Mouse (Mus musculus) kidney, adult 18-20 months (tissue): ENCODE data around the gene Malsu1.

Source experiments
- DNase-seq: peaks from one replicate; pipeline ENCODE4 v3.0.0; 2021

Gene Malsu1

GRCm38 (mm10) chr6:49073304-49074116 is at the start of gene Malsu1:
Gene Malsu1, plus strand, starts transcription at chr6:49073795.
- peak; percentile 97 for DNase-seq

DNA sequence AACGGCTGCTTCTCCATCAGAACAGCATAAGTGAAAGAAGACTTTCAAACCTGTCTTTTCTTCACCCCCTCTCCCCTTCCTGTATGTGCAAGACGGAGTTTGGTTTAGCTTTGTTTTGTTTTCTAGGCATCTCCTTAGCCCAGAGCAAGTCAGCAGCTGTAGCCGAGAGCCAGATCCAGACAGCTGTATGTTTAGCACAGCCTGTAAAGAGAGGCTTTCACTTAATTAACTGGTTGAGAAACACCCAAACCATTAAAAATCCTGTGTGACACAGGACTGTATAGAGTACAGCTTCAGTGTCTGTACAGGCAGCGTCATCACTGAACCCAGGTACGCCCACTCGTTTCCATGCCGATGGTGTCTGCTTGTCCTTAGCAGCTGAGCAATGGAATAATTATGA is 48.3 kb upstream of the Malsu1 start:
- no peak for DNase-seq

DNA sequence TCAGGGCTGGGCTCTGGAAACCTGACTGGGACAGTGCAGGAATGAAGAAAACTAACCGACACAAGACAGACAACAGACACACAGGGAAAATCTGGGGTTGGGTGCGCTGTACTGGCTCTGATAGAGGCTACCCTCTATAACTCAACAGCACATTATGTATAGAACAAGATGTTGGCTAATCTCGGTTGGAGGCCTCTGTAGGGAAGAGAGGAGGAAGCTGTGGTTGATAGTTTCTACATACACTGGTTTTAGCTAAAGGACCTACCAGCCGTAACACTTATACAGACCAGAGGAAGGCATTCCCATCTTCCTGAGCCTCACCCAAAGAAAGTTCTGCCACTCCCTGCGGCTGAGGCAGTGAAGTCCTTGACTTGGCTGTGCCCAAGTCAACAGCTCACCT is 47.1 kb upstream of the Malsu1 start:
- DNase-seq, result no peak

GRCm38 (mm10) chr6:49028019-49028418 is 45.6 kb upstream of the Malsu1 start:
- DNase-seq, result no peak

GRCm38 (mm10) chr6:49028708-49029107 is 44.9 kb upstream of the Malsu1 start:
- no peak for DNase-seq

DNA sequence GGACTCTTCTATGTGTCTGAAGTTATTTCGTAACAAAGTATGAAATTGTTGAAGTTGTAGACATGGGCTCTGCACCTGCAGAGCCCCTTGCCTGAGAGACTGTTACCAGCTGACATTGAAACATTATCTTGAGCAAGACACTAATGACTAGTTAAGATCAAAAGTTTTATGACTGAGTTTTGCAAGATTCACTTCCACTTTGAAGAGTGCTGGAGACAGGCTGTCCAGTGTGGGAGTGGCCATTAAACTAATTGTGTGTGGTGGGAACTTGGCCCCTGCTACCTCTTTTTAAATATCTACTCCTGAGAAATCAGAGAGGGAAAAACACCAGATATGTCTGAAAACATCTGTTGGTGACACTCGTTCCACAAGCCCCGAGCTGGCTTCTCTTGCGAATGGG is 42.4 kb upstream of the Malsu1 start:
- no peak for DNase-seq

GRCm38 (mm10) chr6:49032783-49033182 is 40.8 kb upstream of the Malsu1 start:
- no peak for DNase-seq

GRCm38 (mm10) chr6:49036275-49037267 is 37.0 kb upstream of the Malsu1 start, which contains the start of gene Gpnmb:
Gene Gpnmb, plus strand, starts transcription at chr6:49036546.
- no peak for DNase-seq

DNA sequence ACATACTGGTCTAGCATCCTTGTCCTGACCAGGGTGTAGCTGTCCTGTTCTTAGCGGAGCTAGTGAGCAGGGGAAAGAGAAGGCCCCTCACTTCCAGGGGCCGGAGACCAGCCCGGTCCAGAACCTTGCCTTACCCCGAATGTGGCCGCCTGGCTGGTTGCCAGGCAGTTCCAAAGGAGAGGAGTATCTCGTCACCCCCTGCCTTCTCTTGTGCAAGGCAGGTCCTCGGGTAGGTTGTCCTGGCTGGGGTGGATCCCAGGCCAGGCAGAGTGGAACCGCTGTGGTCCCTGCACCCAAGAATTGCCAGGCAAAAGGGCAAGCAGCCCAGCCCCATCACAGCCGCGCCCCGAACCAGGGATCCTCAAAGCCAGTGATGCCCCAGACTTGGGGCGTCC is 36.3 kb upstream of the Malsu1 start:
- DNase-seq, result no peak

- peak; percentile 54 for DNase-seq
These were observed 34.0 kb upstream of the Malsu1 start for GRCm38 (mm10) chr6:49039470-49040180.

DNA sequence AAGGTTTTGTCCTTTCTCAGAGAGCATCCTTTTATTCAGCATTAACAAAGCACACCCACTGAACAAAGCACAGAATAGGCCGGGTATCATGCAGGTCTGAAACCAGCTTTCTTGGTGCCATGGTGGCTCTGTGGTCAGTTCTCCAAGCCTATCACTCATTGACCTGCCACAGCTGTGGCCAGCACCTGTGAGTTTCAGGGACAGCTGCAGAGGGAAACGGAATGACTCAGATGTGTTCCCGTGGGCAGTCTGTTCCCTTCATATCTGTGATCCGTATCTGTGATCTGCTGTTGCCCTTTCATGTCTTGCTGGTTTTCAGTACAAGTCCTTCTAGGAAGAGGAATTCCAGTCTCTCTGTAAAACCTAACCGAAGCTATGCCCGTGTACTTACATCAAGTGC is 27.1 kb upstream of the Malsu1 start:
- DNase-seq, result no peak

DNA sequence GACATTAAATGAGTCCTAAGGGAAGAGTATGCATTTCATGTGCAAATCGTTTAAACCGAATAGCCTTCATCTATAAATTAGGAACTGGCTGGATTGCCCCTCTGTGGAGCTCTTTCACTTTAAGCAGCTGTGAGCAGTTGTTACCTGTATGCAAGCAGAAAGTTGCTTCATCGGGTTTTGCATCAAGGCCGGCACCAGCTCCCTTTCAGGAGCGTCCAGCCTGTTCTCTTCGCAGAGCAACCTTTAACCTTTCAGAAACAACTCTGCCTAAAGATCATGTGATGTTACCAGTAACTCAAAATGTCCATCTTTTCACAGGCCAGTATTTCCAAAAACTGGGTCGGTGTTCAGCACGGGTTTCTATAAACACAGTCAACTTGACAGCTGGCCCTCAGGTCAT is 26.6 kb upstream of the Malsu1 start:
- no peak for DNase-seq

- no peak for DNase-seq
These were observed 25.7 kb upstream of the Malsu1 start for GRCm38 (mm10) chr6:49047848-49048247.

GRCm38 (mm10) chr6:49048395-49048794 is 25.2 kb upstream of the Malsu1 start:
- DNase-seq, result no peak

GRCm38 (mm10) chr6:49050677-49051410 is 22.8 kb upstream of the Malsu1 start:
- DNase-seq, result no peak

- no peak for DNase-seq
These were observed 21.4 kb upstream of the Malsu1 start for GRCm38 (mm10) chr6:49052191-49052590.

GRCm38 (mm10) chr6:49055256-49055733 is 18.3 kb upstream of the Malsu1 start:
- DNase-seq, result no peak

DNA sequence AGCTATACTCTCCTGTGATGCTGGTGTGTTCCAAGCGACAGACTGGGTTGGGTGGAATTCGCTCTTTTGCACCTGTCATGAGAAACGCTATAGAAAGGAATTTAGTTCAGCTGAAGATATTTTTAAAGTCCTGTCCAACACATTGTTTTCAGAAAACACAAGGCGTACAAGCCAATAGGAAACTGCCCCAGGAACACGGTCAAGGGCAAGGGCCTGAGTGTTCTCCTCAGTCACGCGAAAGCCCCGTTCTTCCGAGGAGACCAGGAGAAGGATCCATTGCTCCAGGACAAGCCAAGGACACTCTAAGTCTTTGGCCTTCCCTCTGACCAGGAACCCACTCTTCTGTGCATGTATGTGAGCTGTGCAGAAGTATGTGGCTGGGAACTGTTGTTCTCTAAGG is 17.6 kb upstream of the Malsu1 start:
- DNase-seq, result no peak

DNA sequence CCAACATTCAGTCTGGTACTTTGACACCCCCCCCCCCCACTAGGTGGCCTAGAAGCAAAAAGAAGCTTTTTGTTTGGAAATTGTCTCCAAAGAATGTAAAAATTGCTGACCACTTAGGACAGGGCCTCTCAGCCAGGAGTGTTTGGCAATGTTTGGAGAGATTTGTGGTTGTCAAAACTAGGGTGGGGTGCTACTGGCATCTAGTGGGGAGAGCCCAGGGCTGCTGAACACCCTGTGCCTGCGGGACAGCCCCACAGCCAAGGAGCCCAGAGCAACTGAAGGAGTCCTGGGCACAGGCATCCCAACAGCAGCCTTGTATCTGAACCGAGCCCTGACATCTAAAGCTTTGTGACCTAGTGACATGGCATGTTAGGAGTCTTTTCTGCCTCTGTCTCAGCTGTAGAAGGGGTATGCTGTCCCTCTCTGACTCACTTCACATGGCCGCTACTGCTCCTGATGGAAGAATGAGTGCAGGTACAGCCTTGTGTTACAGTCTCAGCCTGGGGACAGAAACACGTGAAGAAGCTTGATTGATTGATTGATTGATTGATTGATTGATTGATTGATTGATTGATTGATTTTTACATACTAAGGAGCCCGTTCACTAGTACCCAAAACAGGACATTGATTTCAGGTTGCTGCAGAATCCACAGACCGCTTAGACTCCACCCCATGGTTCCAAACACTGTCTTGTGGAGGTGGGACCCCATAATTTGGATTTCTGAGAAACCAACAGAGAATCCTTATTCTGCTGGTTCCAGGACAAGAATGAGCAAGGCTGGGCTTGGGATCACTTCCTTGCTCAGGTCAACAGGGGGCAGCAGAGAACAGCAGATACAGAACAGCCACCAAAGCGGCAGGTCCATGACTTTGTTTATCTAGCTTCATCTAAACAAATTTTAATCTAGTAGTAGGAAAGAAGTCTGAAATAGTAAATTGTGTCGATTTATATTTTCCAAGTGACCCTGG is 16.3 kb upstream of the Malsu1 start:
- DNase-seq, result peak; percentile 60

GRCm38 (mm10) chr6:49068361-49068760 is 5.2 kb upstream of the Malsu1 start:
- DNase-seq, result no peak

DNA sequence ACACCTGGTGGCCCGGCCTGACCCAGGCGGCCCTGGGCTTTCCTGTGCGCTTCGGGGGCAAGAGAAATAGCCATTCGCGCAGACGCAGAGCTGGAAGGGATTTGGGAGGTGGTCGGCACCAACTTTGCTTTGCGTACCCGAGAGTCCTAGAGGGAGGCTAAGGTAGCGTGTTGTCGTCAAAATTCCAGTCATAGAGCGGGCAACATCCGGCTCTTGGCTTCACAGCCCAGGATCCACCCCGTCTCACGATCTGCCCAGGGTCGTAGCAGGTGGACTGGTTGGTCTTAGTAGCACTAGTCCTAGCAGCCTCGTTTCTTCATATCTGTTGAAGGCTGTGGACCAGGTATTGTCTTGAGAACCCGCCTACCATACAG is 509 bp downstream of the Malsu1 start:
- DNase-seq, result no peak
